Mouse (Mus musculus): Measurements from ENCODE around the gene Sycp2l. TPM values are rescaled to one million over a fixed set of nuclear protein-coding genes. Genes with fewer than 3 reads are reported as not detected.

Gene Sycp2l
- total RNA-seq, 2 experiments from 2014 or later: 0.21 TPM; not detected in 1

DNA sequence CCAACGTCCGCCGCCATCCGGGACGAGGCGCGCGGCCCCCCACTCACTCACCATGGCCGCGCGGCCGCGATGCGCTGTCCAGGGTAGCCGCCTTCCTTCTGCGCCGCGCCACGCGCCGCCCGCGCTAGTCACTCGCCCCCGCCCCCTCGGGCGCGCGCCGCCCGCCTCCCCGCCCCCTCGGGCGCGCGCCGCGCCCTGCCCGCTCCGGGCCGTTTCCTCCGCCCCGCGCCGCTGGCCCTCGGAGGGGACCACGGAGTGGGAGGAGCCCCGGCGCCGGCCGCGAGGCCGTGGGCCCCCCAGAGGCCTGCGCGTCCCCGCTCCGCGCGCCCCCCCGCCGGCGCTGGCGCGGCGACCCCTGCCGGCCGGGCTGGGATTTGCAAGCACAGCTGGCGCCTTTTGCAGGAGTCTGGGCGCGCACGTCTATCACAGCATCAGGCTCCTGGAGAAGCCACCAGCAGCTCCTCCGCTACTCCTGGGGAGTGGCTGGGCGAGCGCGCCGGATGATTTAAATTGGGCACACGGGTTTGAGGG is 106.3 kb downstream of the Sycp2l start, which contains the start of gene Elovl2:
Elovl2 (minus strand) TSS at position 102 of the 531 bp plus-strand sequence.
- DNase-seq (ENCODE audit: low spot score in 2 of 2): peak; percentile 51 to 66

Other genes starting within 250 kb of the Sycp2l start
- gene Pak1ip1, start 113.3 kb upstream of the Sycp2l start, total RNA-seq (2021): 10 to 100 TPM; 35.4 to 38.1 TPM
- gene Tmem14c, start 98.0 kb upstream of the Sycp2l start, total RNA-seq (2021): 10 to 100 TPM; 70.1 to 70.4 TPM
- under 1 TPM; 0.76 to 0.90 TPM for gene Mak, start 34.6 kb upstream of the Sycp2l start, total RNA-seq (2021)
- not detected for gene Gcm2, start 3.3 kb upstream of the Sycp2l start, total RNA-seq (2021)
- gene Elovl2, start 106.1 kb downstream of the Sycp2l start, total RNA-seq (2021): 10 to 100 TPM; 34.6 to 38.0 TPM
- gene Smim13, start 135.5 kb downstream of the Sycp2l start, total RNA-seq (2021): 100 to 1,000 TPM; 138 to 144 TPM
- not detected for gene Gm17364, start 159.7 kb downstream of the Sycp2l start, total RNA-seq (2021)

Data from layer of hippocampus, postnatal 14 days (tissue).